Mouse (Mus musculus) stomach, postnatal 0 days (tissue): ENCODE measurements at regions not wholly inside any gene's neighbourhood (a gene's known extent, or its start where the extent isn't known, plus 50 kb on each side); places are given as distances from the start of the nearest gene placed in this dataset.

Experiments used
- CTCF ChIP-seq: IDR thresholded peaks from 2 replicates; pipeline ENCODE4 v1.5.1; 2016; ENCODE audit warnings: antibody characterized with exemption, low read depth, mild to moderate bottlenecking, moderate library complexity
- EP300 ChIP-seq: optimal IDR thresholded peaks from 2 replicates; pipeline ENCODE3; 2016; ENCODE audit warnings: antibody characterized with exemption

- TF ChIP-seq CTCF (no peak), EP300 (no peak)
These were observed 458.0 kb upstream of the Robo1 start for GRCm38 (mm10) chr16:71850097-71850496.
